Mouse (Mus musculus): ENCODE results near the gene Pdpk1.

GRCm38 (mm10) chr17:24044482-24044881, 106.2 kb downstream of the Pdpk1 start:
- TF ChIP-seq TAL1 (IDR thresholded peaks at IDR 0.05; ENCODE audit: low read length) (no peak), GATA1 (IDR thresholded peaks at IDR 0.05; ENCODE audit: low read length) (no peak)

All from erythroblast, embryonic 14.5 days (primary cell).